Mouse (Mus musculus) v-Abl transformed pro-B cells (cell line): Measurements from ENCODE around the gene Kcnn4.

Experiments
- in situ Hi-C, 2 experiments: fragments of 400-800 bp; cut with MboI; formaldehyde crosslinking; loops; one replicate each; pipeline ENCODE4 v1.15.1; 2025; ENCODE audit not compliant: unreplicated experiment in 2 of 2

Gene Kcnn4

GRCm38 (mm10) chr7:24365258-24366014, 4.6 kb upstream of the Kcnn4 start:
- in situ Hi-C loops = loop anchor here in 1 of 2 experiments (10.0 kb wide), 1 partner anchor 211 kb away; no protein-coding TSS in a partner anchor

GRCm38 (mm10) chr7:24366716-24367632, 3.1 kb upstream of the Kcnn4 start:
- in situ Hi-C loops = loop anchor here in 1 of 2 experiments (10.0 kb wide), 1 partner anchor 212 kb away; no protein-coding TSS in a partner anchor

- in situ Hi-C loops = loop anchor here in 1 of 2 experiments (10.0 kb wide), 1 partner anchor 213 kb away; no protein-coding TSS in a partner anchor
These were observed 1.8 kb upstream of the Kcnn4 start for GRCm38 (mm10) chr7:24368226-24368625.

- in situ Hi-C loops = loop anchor here in 1 of 2 experiments (10.0 kb wide), 1 partner anchor 214 kb away; no protein-coding TSS in a partner anchor
These were observed 1.1 kb upstream of the Kcnn4 start for GRCm38 (mm10) chr7:24368946-24369345.

GRCm38 (mm10) chr7:24371012-24371808, 1.1 kb downstream of the Kcnn4 start:
- in situ Hi-C loops = no loop called here

GRCm38 (mm10) chr7:24371809-24372145, 1.7 kb downstream of the Kcnn4 start:
- in situ Hi-C loops = no loop called here

GRCm38 (mm10) chr7:24372300-24372699, 2.2 kb downstream of the Kcnn4 start:
- in situ Hi-C loops = no loop called here

- in situ Hi-C loops = no loop called here
These were observed 2.7 kb downstream of the Kcnn4 start for GRCm38 (mm10) chr7:24372786-24373185.

GRCm38 (mm10) chr7:24373538-24374379, 3.7 kb downstream of the Kcnn4 start:
- in situ Hi-C loops = no loop called here

GRCm38 (mm10) chr7:24376456-24376855, 6.4 kb downstream of the Kcnn4 start:
- in situ Hi-C loops = no loop called here

- in situ Hi-C loops = no loop called here
These were observed 7.2 kb downstream of the Kcnn4 start for GRCm38 (mm10) chr7:24377091-24377865.

- in situ Hi-C loops = no loop called here
These were observed 8.1 kb downstream of the Kcnn4 start for GRCm38 (mm10) chr7:24378049-24378701.

- in situ Hi-C loops = no loop called here
These were observed 9.9 kb downstream of the Kcnn4 start for GRCm38 (mm10) chr7:24379934-24380333.

- in situ Hi-C loops = no loop called here
These were observed 10.3 kb downstream of the Kcnn4 start for GRCm38 (mm10) chr7:24380370-24380769.

- in situ Hi-C loops = no loop called here
These were observed 12.8 kb downstream of the Kcnn4 start for GRCm38 (mm10) chr7:24382730-24383372.

GRCm38 (mm10) chr7:24384070-24384469, 14.0 kb downstream of the Kcnn4 start:
- in situ Hi-C loops = no loop called here

GRCm38 (mm10) chr7:24384827-24385226, 14.8 kb downstream of the Kcnn4 start:
- in situ Hi-C loops = no loop called here

GRCm38 (mm10) chr7:24387059-24387556, 17.0 kb downstream of the Kcnn4 start:
- in situ Hi-C loops = no loop called here
